Mouse (Mus musculus): Measurements from ENCODE around the gene Gm49027.

The Gm49027 gene

GRCm38 (mm10) chr5:123501973-123502372, 23.3 kb downstream of the Gm49027 start:
- in situ Hi-C loops (cut with MboI, MseI): no loop called here

DNA sequence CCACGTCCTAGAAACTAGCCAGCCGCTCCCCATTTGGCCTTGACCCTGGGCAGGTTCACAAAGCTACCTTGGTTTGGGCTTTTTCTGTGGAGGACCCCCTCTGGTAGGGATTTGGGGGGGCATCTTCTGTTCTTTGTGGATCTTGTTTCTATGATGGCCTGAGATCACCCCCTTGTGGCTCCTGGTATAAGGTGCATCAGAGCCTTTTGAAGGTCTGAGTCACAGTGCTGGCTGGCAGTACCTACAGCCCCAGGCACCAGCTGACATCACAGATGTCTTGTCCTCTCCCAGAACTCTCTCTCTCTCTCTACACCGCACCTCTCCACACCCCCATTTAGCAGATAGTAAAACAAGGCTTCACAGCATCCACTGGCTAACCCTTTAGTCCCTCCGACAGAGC, 25.6 kb downstream of the Gm49027 start:
- in situ Hi-C loops (cut with MboI, MseI): loop anchor here (5.0 to 25.0 kb wide), 3 partner anchors 57 to 1263 kb away; no protein-coding TSS in a partner anchor

DNA sequence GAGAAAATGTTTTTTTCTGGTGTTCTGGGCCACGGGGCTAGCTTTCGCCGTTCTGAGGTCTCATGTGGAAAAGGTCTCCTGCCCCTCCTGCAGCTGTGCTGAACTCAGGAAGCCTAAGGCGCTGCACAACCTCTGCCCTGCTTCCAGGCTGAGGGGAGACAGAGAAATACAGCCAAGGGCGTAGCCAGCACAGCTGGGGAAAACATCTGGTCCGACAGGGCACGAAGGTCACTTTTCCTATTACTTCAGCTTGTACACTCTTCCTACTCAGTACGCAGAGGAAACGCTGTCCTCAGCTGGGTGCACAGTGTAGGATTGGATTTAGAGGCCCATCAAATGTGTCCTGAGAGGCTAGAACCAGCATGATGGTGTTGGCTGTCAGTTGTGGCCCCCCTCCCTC, 35.4 kb downstream of the Gm49027 start:
- in situ Hi-C loops (cut with MboI, MseI): loop anchor here (10.0 to 25.0 kb wide), 2 partner anchors 115 to 1272 kb away; no protein-coding TSS in a partner anchor

- in situ Hi-C loops (cut with MboI, MseI): loop anchor here (25.0 kb wide), 1 partner anchor 1273 kb away; no protein-coding TSS in a partner anchor
Observed at GRCm38 (mm10) chr5:123489112-123489785, 36.0 kb downstream of the Gm49027 start, which contains the start of the genes Lrrc43 and Il31. Gene Lrrc43, plus strand, starts transcription at chr5:123489305. Gene Il31, minus strand, starts transcription at chr5:123489489.

- in situ Hi-C loops (cut with MboI, MseI): loop anchor here (25.0 kb wide), 1 partner anchor 1274 kb away; no protein-coding TSS in a partner anchor
Observed at GRCm38 (mm10) chr5:123487659-123488395, 37.5 kb downstream of the Gm49027 start.

DNA sequence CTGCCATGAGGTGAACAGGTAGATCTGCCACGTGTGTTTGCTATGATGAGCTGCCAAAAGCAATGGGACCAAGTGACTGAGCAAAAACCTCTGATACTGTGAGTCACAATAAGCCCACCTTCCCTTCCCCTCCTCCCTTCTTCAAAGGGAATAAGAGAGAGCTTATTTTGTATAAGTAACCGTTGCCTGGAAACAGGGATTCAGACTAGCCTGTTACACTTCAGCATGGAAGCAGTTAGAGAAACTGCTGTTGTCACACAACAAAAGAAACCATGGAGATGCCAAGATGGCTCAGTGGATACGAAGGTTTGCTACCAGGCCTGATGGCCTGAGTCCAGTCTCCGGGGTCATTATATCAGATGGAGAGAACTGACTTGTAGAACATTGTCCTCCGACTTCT, 51.5 kb downstream of the Gm49027 start:
- in situ Hi-C loops (cut with MboI, MseI): no loop called here

GRCm38 (mm10) chr5:123470784-123471400, 54.4 kb downstream of the Gm49027 start:
- in situ Hi-C loops (cut with MboI, MseI): no loop called here

GRCm38 (mm10) chr5:123464638-123465037, 60.6 kb downstream of the Gm49027 start:
- in situ Hi-C loops (cut with MboI, MseI): no loop called here
